Mouse (Mus musculus): ENCODE data around the gene Rergl. TPM values are rescaled to one million over a fixed set of nuclear protein-coding genes. Genes with fewer than 3 reads are reported as not detected.

The Rergl gene
- not detected for total RNA-seq (2022)

- no peak for DNase-seq (ENCODE audit: low spot score in 2 of 2)
Measured at GRCm38 (mm10) chr6:139501876-139502275, at the start of gene Rergl. Rergl (minus strand) TSS chr6:139501976.

GRCm38 (mm10) chr6:139538469-139538868 is 36.7 kb upstream of the Rergl start:
- no peak for DNase-seq (ENCODE audit: low spot score in 2 of 2)

- DNase-seq (ENCODE audit: low spot score in 2 of 2), result no peak
Measured at GRCm38 (mm10) chr6:139525406-139525805, 23.6 kb upstream of the Rergl start.

- DNase-seq (ENCODE audit: low spot score in 2 of 2), result no peak
Measured at GRCm38 (mm10) chr6:139524288-139524687, 22.5 kb upstream of the Rergl start.

- no peak for DNase-seq (ENCODE audit: low spot score in 2 of 2)
Measured at GRCm38 (mm10) chr6:139514938-139515510, 13.2 kb upstream of the Rergl start.

- DNase-seq (ENCODE audit: low spot score in 2 of 2), result no peak
Measured at GRCm38 (mm10) chr6:139479730-139480129, 22.0 kb downstream of the Rergl start.

- DNase-seq (ENCODE audit: low spot score in 2 of 2), result no peak
Measured at GRCm38 (mm10) chr6:139464980-139465379, 36.8 kb downstream of the Rergl start.

GRCm38 (mm10) chr6:139464292-139464691 is 37.5 kb downstream of the Rergl start:
- no peak for DNase-seq (ENCODE audit: low spot score in 2 of 2)

GRCm38 (mm10) chr6:139461094-139461493 is 40.7 kb downstream of the Rergl start:
- DNase-seq (ENCODE audit: low spot score in 2 of 2), result no peak

GRCm38 (mm10) chr6:139460470-139460869 is 41.3 kb downstream of the Rergl start:
- DNase-seq (ENCODE audit: low spot score in 2 of 2), result no peak

- DNase-seq (ENCODE audit: low spot score in 2 of 2), result no peak
Measured at GRCm38 (mm10) chr6:139443999-139444398, 57.8 kb downstream of the Rergl start.

Other genes with a start within 250 kb of the Rergl start
- under 1 TPM in 2 of 4 experiments, not detected in 2; 0.12 to 0.49 TPM for gene Pik3c2g, start 85.2 kb upstream of the Rergl start, total RNA-seq (2022)

All from layer of hippocampus, adult 8-10 months (tissue).